Mouse (Mus musculus) left cerebral cortex, postnatal 14 days (tissue): ENCODE data around the gene Lrrc17. TPM values are rescaled to one million over a fixed set of nuclear protein-coding genes. Genes with fewer than 3 reads are reported as not detected.

Experiments used
- DNase-seq, 2 experiments: peaks; one replicate each; pipeline ENCODE4 v3.0.0; 2021 to 2022; ENCODE audit warnings: low spot score in 2 of 2, mixed read lengths in 1 of 2
- intact Hi-C: fragments of 180-260 bp; cut with DNase I; formaldehyde crosslinking; loops from one replicate; pipeline ENCODE4 v1.15.1; 2025
- total RNA-seq, 2 experiments: library from RNA; stranded (reverse); gene quantifications; 2 replicates each; pipeline ENCODE4 v1.2.3; 2021

The Lrrc17 gene
- total RNA-seq, 2 experiments from 2014 or later, result 0.55 to 0.64 TPM

DNA sequence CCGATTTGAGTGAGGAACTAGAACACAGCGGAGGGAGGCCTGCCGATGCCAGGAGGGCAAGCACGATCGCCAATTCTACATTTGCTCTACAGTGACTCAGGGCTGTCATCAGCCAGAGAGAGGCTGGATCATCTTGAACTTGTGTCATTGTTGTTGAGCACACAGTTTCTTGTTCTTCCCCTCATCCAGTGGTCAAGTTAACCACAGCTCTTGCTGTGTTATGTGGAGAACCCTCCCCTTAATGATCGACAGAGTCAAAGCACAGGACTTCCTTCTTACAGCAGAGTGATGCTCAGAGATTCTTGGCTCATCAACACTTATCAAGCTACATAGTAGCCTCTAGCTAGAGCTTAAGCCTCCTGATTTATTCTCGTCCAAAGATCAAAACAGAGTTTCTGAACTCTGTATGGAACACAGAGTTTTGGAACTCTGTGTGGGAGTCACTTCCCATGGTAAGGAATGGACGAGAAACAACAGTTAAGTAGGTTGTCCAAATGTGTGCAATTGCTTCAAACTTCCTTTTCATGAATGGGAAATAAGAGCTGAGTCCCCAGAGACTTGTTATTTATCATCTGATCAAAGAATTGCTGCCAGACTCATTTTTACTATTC lies 14.1 kb upstream of the Lrrc17 start:
- intact Hi-C loops, result no loop called here
- no peak for DNase-seq

DNA sequence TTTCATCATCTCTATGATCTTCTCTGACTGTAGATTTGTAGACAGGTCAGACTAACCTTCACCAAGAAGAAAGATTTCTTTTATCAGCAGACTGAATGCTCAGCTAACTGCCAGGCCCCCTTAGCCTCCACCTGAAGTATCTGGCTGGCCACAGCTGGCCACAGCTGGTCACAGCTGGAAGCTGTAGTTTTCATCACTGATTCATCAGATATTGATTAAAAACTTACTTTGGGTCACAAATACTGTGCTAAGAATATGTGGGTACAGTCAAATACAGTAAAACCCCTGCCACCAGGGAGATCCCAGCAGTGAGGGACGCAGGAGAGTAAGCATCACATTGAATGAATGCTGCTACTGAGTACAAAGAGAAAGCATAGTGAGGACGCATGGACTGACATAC lies 11.2 kb upstream of the Lrrc17 start:
- intact Hi-C loops, result no loop called here
- no peak for DNase-seq

DNA sequence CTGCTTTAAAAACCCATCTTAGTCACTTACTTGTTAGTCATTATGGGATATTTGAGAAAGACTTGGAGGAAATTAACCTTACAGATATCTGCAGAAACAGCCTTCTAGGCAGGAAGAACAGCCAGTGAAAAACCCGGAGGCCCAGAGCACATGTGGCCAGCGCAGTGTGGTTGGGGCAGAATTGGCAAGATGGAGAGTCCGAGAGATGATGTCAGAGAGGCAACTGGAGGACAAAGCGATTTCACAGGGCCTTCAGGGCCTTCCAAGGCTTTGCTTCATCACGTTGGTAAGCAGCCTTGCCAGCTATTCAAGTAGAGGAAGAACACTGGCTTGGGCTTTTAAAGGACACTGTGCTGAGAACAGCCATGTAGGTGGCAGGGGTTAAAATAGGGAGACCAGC lies 10.4 kb upstream of the Lrrc17 start:
- intact Hi-C loops, result no loop called here
- DNase-seq, result no peak

DNA sequence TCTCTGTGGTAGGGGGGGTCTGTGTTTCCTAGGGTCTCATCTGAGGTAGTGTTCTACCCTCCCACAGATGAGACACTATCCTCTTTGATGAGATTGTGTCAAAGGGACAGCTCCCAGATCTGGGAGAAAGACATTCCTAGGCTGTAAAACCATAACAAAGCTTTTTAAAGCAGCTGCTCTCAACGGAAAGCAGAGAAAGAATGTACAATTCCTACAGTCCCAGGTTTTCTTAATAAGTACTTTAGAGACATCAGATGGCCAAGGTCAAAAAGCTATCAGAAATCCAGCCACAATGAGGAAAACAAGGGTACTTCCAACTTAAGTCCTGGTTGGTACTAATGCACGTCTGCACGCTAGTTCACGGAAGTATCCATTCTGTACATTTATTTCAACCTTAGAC lies 1.1 kb upstream of the Lrrc17 start:
- DNase-seq, result no peak

DNA sequence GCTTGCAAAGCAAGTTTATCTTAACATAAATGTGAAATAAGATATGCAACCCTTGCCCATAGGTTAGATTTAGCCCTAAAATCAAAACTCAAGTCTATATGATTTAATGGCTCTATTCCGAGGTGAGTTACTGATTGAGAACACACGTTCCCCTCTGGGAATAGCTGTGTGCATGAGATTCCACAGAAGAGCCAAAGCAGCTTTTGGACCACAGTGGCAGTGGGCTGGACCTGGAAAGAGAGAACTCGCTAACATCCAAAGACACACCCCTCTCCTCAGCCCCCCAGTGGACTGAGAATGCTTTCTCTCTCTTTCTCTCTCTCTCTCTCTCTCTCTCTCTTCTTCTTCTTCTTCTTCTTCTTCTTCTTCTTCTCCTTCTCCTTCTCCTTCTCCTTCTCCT lies 1.5 kb downstream of the Lrrc17 start:
- intact Hi-C loops, result no loop called here
- no peak for DNase-seq

More for the DNA sequence above, 1.1 kb upstream of the Lrrc17 start:
- intact Hi-C loops, result no loop called here

DNA sequence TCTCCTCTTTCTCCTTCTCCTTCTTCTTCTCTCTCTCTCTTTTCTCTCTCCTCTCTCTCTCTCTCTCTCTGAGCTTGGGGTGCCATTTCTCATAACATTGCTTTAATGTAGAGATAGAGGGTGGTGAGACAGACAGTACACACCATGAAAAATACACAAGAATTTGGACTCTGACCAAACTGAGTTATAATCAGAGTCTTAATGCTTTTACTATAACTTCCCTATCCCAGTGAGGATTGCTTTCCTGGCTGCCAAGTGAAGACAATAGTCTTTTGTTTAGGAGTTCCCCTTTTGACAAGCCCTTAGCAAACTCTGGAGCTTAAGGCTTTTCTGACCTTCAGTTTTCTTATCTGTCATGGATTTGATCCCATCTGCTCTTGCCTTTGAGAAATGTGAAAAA lies 1.9 kb downstream of the Lrrc17 start:
- no peak for DNase-seq
- intact Hi-C loops, result no loop called here

DNA sequence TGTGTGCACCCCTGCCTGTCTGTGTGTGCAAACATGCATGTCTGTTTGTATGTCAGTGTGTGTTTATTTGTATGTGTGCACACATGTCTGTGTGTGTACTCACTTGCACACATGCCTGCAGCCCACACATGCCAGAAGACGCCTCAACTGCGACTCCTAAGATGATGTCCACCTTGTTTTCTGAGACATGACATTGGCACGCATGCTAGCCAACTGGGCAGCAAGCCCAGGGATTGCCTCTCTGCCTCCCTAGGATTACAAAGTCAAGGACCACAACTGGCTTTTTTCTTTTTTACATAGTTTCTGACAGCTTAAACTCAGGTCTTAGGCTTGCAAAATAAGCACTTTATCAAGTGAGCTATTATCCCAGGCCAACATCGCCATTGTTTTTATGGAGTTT lies 2.4 kb downstream of the Lrrc17 start:
- no peak for DNase-seq
- intact Hi-C loops, result no loop called here

DNA sequence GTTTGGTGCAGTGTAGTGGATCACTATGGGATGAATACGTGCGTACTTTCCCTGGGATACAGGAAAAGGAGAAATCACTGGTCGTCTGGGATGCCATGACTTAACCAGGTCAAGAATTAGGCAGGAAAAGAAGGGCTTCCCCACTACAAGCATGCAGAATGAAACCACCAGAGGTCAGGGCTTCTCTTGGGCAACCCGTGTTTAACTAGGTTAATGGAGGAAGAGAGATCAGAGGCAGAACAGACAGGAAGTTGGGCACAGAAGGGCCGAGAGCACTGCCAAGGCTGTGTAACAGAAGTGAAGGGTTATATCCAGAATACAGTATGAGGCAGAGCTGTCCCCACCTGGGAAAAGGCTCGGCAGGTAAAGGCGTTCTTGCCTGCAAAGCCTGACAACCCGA lies 3.6 kb downstream of the Lrrc17 start:
- DNase-seq, result no peak
- intact Hi-C loops, result no loop called here

DNA sequence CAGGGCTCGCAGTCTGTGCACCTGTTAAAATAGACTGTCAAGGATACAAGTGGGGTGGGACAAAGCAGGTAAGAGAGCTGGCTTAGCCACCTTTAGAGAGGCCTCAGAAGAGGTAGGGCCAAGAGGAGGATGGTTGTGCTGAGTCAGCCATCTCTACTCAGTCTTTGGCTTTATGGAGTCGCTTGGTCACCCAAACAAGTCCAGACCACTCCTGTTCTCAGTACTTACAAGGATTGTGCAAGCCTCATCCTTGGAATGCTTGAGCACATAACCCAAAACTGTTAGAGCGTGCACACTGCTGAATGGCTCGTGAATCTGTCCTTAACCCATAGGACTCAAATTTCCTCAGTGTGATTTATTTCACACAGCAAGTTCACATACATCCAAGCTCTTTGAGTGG lies 10.3 kb downstream of the Lrrc17 start:
- intact Hi-C loops, result no loop called here
- no peak for DNase-seq

DNA sequence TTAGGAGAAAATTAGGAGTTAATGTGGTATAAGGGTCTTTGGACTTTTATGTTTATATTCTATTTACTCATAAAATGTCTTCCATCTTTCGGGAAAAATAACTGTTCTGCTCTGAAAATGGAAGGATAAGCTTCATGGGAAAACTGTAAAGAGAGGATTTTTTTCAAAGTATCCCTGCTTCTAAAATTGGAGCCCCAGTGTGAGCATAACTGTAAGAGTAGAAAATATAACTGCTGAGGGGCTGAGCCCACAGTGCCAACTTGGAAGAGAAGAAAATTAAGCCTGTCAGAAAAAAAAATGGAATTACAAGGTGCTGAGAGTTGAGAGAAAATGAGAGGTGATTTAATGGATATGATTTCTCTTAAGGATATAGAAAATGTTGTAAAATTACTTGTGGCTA lies 11.4 kb downstream of the Lrrc17 start:
- intact Hi-C loops, result no loop called here
- DNase-seq, result no peak

DNA sequence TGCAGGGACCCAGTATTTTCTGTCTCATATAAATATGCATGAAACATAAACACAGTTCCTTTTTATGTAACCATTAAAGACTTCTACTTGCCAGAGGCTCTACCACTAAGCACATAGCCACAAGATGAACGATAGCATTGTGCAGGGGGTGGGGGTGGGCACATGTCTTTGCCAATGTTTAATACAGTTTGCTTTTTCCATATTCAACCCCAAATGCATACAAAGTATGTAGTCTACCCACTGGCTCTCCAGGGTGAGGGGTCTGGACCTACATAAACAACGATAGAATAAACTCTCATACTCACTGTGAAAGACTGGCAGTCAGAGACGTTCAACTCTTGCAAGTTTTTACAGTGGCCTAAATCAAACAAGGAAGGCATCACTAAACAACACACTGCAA lies 13.1 kb downstream of the Lrrc17 start:
- intact Hi-C loops, result no loop called here

DNA sequence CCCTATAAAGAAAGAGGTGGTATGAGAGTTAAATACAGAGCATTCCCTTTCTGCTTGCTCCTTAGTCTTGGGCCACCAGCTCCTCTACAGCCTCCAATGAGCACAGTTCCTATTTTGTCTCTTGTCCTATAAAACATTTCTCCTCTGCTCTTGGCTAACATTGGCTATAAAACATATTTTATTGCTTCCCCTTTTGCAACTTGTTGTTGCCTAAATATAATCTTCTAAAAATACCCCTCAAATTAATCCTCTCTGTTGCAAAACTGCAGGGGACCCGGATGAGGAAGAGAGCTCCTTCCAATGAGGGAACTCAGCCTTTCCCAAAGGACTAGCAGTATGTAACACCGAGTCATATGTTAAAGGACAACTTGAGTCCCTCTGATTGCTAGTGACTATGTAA lies 20.6 kb downstream of the Lrrc17 start:
- intact Hi-C loops, result no loop called here
- no peak for DNase-seq

More for the DNA sequence above, 13.1 kb downstream of the Lrrc17 start:
- no peak for DNase-seq

DNA sequence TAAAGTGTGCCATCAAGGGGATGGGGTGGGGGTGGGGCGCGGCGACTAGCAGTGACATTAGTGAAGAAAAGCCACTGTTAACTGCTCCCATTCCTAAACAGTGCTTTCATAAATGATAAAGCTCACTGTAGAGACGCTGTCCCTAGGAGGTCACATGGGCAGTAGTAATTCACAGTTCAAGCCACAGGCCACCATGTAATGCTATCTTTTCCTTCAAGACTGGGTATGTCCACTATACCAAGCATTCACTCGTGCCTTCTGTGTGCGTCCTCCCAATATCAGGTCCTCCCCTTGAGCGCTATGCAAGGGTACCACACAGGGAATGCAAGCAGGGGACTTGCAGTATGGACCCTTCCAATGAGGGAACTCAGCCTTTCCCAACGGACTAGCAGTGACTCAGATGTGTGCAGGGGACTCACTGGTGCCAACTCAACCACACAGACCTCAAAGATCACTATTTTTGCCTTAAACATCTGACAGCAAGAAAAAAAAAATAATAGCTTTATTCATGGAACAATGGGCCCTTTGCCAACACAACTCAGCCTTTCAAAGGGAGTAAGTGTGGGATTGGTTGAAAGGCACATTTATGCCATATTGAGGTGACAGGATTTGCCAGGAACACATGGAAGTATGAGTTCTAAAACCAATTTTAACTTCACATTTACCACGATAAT lies 22.2 kb downstream of the Lrrc17 start:
- intact Hi-C loops, result no loop called here
- DNase-seq, result no peak

DNA sequence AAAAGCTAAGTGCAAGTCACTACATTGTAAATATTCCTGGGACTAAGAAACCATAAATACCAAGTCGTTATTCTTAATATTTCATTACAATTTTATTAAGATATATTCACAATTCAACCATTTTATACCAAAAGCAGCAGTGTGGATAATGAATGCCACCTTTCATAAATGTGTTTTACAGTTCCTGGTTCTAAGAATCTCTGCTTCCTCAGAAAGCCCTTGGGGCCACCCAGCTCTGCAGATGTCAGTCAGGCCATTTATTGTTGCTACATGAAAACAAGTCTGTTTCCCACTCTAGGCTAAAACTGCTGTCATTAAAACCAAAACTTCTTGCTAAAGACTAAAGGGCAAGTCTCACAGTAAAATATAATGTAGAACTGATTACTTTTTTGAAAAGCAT lies 24.4 kb downstream of the Lrrc17 start:
- intact Hi-C loops, result no loop called here

DNA sequence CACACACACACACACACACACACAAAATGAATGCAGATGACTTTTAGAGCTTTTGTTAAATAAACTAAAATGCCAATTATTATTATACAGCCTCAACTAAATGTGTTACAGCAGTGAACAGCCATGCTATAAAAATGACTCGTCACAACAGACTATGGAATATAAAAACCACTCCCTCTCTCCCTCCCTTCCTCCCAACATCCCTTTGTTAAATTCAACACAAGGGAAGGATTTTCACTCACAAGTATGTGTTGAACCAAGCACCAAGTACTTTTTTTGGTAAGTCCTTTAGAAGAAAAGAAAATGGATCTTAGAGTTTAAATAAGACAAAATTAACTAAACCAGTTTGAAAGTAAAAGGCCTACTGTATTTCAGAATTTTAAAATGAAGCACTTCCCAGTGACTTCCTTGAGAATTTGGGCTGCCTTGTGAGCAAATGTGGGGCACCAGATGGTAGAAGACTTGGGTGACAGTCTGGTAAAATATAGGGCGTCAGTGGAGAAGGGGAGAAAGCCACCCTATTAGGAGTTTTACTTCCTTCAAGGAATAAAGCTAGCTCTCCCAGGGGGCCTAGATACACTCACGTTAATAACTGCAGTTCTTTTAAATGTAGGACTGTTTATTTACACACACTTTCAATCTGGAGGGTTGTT lies 29.5 kb downstream of the Lrrc17 start:
- intact Hi-C loops, result no loop called here
- no peak for DNase-seq

More for the DNA sequence above, 24.4 kb downstream of the Lrrc17 start:
- no peak for DNase-seq

DNA sequence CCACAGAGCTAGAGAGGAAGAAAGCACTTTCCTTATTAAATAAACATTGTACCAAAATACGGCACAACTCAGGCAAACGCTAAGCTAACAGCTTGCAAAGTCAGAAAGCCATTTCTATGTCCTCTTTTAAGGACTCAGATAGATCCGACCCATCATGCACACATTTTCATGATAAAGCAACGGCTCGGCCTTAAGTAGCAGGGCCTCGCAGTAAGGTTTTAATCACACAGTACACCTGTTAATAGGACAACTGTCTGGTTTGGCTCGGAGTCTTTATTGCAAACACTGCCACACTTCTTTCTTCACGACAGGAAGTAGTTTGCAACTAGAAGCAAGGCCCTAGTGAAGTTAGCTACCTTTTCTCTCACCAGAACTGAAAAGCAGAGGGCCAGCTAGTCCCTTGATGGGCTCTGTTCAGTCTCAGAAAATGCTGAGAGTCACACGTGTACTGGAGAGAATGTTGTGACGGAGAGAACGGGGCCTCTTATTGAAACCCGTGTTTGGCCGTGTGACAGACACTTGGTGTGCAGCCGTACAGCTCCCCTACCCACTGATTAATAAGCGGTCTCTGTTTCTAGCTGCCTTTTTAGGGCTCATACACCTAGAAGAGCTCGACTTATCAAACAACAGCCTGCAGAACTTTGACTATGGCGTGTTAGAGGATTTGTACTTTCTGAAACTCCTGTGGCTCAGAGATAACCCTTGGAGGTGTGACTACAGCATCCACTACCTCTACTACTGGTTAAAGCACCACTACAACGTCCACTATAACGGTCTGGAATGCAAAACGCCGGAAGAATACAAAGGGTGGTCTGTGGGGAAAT lies 31.2 kb downstream of the Lrrc17 start:
- no peak for DNase-seq
- intact Hi-C loops, result no loop called here

DNA sequence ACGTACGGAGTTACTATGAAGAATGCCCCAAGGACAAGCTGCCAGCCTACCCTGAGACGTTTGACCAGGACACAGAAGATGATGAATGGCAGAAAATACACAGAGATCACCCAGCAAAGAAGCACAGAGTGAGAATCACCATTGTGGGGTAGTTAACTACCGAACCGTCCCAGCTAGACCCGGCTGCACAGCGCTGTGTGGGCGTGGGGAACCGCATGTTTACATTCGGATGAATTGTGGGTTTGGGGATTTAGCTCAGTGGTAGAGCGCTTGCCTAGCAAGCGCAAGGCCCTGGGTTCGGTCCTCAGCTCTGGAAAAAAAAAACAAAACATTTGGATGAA lies 31.8 kb downstream of the Lrrc17 start:
- DNase-seq, result no peak
- intact Hi-C loops, result no loop called here

DNA sequence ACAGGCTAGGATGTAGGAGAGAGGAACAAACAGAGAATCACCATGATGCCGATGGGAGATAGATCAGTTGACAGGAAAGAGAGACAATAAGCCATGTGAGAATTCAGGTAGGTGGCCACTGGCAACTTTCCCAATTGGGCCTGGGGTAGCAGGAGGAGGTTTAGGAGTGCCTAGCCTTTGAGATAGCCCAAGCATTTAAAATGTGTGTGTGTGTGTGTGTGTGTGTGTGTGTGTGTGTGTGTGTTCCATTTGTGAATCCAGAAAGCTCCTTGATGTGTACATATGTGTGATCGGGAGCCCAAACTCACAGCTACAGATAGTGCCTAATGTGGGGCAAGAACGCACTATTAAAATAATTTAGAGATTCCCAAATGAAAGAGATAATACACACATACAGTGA lies 34.8 kb downstream of the Lrrc17 start:
- intact Hi-C loops, result no loop called here
- DNase-seq, result no peak

DNA sequence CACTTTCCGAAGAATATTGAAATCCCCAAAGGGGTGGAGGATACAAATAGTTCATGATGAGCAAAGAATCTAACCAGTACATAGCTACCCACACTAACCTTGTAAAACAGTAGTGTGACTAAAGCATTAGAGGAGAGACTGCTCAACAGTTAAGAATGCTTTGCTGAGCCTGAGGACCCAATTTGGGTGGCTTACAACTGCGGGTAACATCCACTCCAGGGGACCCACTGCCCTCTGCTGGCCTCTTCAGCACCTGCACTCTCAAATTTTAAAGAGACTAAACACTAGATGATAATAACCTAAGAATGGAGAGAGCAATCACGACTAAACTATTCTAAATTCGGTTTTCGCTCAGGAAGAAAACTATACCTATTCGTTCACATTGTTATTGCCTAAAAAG lies 43.4 kb downstream of the Lrrc17 start:
- intact Hi-C loops, result loop anchor here (2.0 kb wide), 1 partner anchor 152 kb away; no protein-coding TSS in a partner anchor
- DNase-seq, result peak; percentile 41 to 53

DNA sequence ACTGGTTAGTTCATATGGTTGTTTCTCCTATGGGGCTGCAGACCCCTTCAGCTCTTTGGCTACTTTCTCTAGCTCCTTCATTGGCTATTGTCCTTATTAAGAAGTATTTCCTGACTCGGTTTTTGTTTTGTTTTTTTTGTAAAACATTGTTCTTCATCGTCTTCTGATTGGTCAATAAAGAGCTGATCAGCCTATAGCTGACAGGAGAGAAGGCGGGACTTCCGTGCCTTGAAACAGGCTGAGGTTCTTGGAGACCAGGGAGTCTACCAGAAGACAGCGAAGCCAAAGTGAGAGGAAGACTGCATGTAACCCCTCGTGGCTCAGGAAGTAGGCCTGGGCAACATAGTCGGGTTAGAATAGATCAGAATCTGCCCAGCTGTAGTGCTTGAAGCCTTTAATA lies 44.3 kb downstream of the Lrrc17 start:
- intact Hi-C loops, result loop anchor here (2.0 kb wide), 1 partner anchor 153 kb away; no protein-coding TSS in a partner anchor

More for the DNA sequence above, 44.3 kb downstream of the Lrrc17 start:
- DNase-seq, result no peak
